18 mouse cellular contexts compared by ENCODE assay signal in the genomic region with DNA sequence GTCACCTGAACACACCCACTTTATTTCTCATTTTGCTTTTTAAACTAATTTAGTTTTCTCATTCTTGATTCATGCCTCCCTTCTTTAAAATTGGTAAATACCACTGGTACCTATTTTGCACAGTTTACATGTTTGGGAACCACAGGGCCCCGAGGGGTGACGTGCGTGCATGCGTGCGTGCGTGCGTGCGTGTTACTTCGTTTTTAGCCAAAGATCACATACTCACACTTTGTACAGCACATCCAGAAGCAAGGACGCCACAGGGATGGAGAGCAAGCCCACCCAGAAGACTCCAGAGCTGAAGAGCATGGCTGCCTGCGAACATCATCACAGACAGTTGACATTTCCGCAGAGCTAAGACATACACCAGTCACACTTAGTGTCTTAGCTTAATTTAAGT. TPM values are rescaled to one million over a fixed set of nuclear protein-coding genes. Genes with fewer than 3 reads are reported as not detected.
"Had no signal": no experiment of that assay in that cellular context is flagged by ENCODE, and none has a peak within 500 bp of the region (broad histone marks: within the 10 kb centered on the region; RNA-seq: fewer than 3 reads in every experiment).

No protein-coding gene starts in this region.

- H3K4me3 ChIP-seq: intestine, embryonic 15.5 days; liver, embryonic 13.5 days; midbrain, embryonic 13.5 days; neural tube, embryonic 12.5 days had no signal

- H3K9ac ChIP-seq: intestine, embryonic 15.5 days; liver, embryonic 13.5 days; midbrain, embryonic 13.5 days; neural tube, embryonic 12.5 days had no signal

- DNase-seq: kidney, adult 9 months; kidney, postnatal 14 days; kidney, postnatal 4 days; left cerebral cortex, postnatal 4 days; liver, embryonic 13.5 days; lung, adult 2 months; lung, postnatal 14 days; retina, postnatal 1 day; right cerebral cortex, postnatal 4 days; thymus, adult 18-20 months; thymus, postnatal 36 days had no signal

- H3K27ac ChIP-seq: intestine, embryonic 15.5 days; liver, embryonic 13.5 days; macrophage; midbrain, embryonic 13.5 days; neural tube, embryonic 12.5 days; stomach, postnatal 0 days had no signal

- ATAC-seq: intestine, embryonic 15.5 days; midbrain, embryonic 13.5 days had no signal

- H3K4me2 ChIP-seq: intestine, embryonic 15.5 days; liver, embryonic 13.5 days; midbrain, embryonic 13.5 days; neural tube, embryonic 12.5 days had no signal

- H3K4me1 ChIP-seq: intestine, embryonic 15.5 days had no signal

- H3K27me3 ChIP-seq: intestine, embryonic 15.5 days; liver, embryonic 13.5 days; neural tube, embryonic 12.5 days had no signal

- H3K9me3 ChIP-seq: intestine, embryonic 15.5 days; liver, embryonic 13.5 days; midbrain, embryonic 13.5 days; neural tube, embryonic 12.5 days had no signal

- H3K36me3 ChIP-seq: intestine, embryonic 15.5 days; neural tube, embryonic 12.5 days had no signal

RNA-seq across cellular contexts. Expression of gene Shisa3, which starts 23.6 kb away (rescaled TPM):
- total RNA-seq: megakaryocyte, adult 5-6 weeks; neutrophil, adult 5-6 weeks had no signal
- polyA plus RNA-seq: macrophage had no signal
